ENCODE assay signal across 28 mouse cellular contexts in the genomic region with DNA sequence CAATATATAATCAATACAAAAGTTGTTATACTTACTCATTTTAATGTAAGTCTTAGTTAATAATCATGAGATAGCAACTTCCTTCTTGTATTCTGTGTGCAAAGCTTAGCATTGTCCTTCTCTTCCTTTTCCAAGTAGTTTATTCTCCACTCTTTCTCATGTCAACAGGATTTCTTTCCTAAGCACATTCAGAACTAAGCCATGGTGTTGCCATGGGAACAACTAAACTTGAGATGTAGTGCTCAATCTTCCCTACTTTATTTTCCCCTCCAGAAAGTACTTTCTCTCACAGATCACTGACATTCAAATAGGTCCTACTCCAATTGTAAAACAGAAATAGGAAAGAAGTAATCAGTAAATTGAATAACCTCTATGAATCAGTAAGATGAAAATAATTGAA.
DNase-seq lines count a peak whose midpoint lies in the region; ATAC-seq and TF ChIP-seq lines count a peak whose summit lies in the region.
"Had no signal": no experiment of that assay in that cellular context is flagged by ENCODE, and none has a peak within 500 bp of the region (broad histone marks: within the 10 kb centered on the region; RNA-seq: fewer than 3 reads in every experiment).

No protein-coding gene starts in this region.

- no peaks in the 10 kb centered on the region for H3K4me1 ChIP-seq in hindbrain, postnatal 0 days (ENCODE audit: insufficient read depth, low read length)
- H3K4me1 ChIP-seq in hindbrain, embryonic 11.5 days (replicated peaks; ENCODE audit: control insufficient read depth, insufficient read depth, low read length): no peaks in the 10 kb centered on the region
- no peaks in the 10 kb centered on the region for H3K4me1 ChIP-seq in midbrain, embryonic 15.5 days
- H3K4me1 ChIP-seq in midbrain, embryonic 10.5 days: no peaks in the 10 kb centered on the region
- no peaks in the 10 kb centered on the region for H3K4me1 ChIP-seq in midbrain, postnatal 0 days (ENCODE audit: insufficient read depth, low read length)
- H3K4me1 ChIP-seq: embryonic facial prominence, embryonic 10.5 days; embryonic facial prominence, embryonic 13.5 days; forebrain, embryonic 10.5 days; heart, embryonic 12.5 days; heart, embryonic 15.5 days; hindbrain, embryonic 10.5 days had no signal

- peak; percentile 5 for DNase-seq in embryo, embryonic 10.5 days (ENCODE audit: low spot score)
- DNase-seq in embryo, embryonic 10 days (ENCODE audit: low spot score): no peak
- peak; percentile 29 for DNase-seq in hindbrain, postnatal 0 days (ENCODE audit: low spot score)
- no peak for DNase-seq in hindbrain, embryonic 11.5 days (ENCODE audit: low spot score)
- no peak for DNase-seq in midbrain, embryonic 10.5 days (ENCODE audit: low spot score)
- peak; percentile 10 for DNase-seq in midbrain, postnatal 0 days (ENCODE audit: low spot score)
- no peak for DNase-seq in kidney, adult 9 months
- DNase-seq: adrenal gland, postnatal 10 days; adrenal gland, postnatal 36 days; cerebellum, adult 18-20 months; cerebellum, adult 9-10 months; cerebellum, postnatal 14 days; embryo, embryonic 11 days; gastrocnemius, adult 2 months; gastrocnemius, postnatal 25 days; heart, adult 18-20 months; heart, postnatal 10 days; heart, postnatal 36 days had no signal

- no peak overlapping the region for H3K4me2 ChIP-seq in hindbrain, postnatal 0 days (ENCODE audit: low read depth, low read length)
- H3K4me2 ChIP-seq in hindbrain, embryonic 11.5 days (replicated peaks; ENCODE audit: low read depth, low read length): no peak overlapping the region
- H3K4me2 ChIP-seq in midbrain, embryonic 15.5 days: no peak overlapping the region
- no peak overlapping the region for H3K4me2 ChIP-seq in midbrain, postnatal 0 days (ENCODE audit: low read depth, low read length, poor library complexity, severe bottlenecking)
- H3K4me2 ChIP-seq: embryonic facial prominence, embryonic 13.5 days; heart, embryonic 12.5 days; heart, embryonic 15.5 days; hindbrain, embryonic 14.5 days had no signal

- H3K9me3 ChIP-seq in hindbrain, postnatal 0 days (ENCODE audit: low read length): no peaks in the 10 kb centered on the region
- no peaks in the 10 kb centered on the region for H3K9me3 ChIP-seq in hindbrain, embryonic 11.5 days (ENCODE audit: control insufficient read depth, low read length)
- no peaks in the 10 kb centered on the region for H3K9me3 ChIP-seq in midbrain, embryonic 15.5 days
- H3K9me3 ChIP-seq in midbrain, embryonic 10.5 days (replicated peaks): no peaks in the 10 kb centered on the region
- no peaks in the 10 kb centered on the region for H3K9me3 ChIP-seq in midbrain, postnatal 0 days (ENCODE audit: low read length)
- H3K9me3 ChIP-seq: embryonic facial prominence, embryonic 10.5 days; embryonic facial prominence, embryonic 13.5 days; forebrain, embryonic 10.5 days; heart, embryonic 12.5 days; heart, embryonic 15.5 days; hindbrain, embryonic 10.5 days had no signal

- TF ChIP-seq CTCF in hindbrain, postnatal 0 days (IDR thresholded peaks at IDR 0.05; ENCODE audit: low read depth): no peak
- no peak for TF ChIP-seq CTCF in midbrain, postnatal 0 days (IDR thresholded peaks at IDR 0.05)

- no peak overlapping the region for H3K9ac ChIP-seq in hindbrain, postnatal 0 days (replicated peaks; ENCODE audit: low read length)
- H3K9ac ChIP-seq in hindbrain, embryonic 11.5 days (ENCODE audit: low read depth, low read length): no peak overlapping the region
- H3K9ac ChIP-seq in midbrain, embryonic 15.5 days: no peak overlapping the region
- no peak overlapping the region for H3K9ac ChIP-seq in midbrain, postnatal 0 days (replicated peaks; ENCODE audit: low read length, poor library complexity, severe bottlenecking)
- H3K9ac ChIP-seq: embryonic facial prominence, embryonic 13.5 days; heart, embryonic 12.5 days; heart, embryonic 15.5 days; hindbrain, embryonic 14.5 days had no signal

- no peak overlapping the region for H3K4me3 ChIP-seq in hindbrain, postnatal 0 days (ENCODE audit: low read length)
- no peak overlapping the region for H3K4me3 ChIP-seq in hindbrain, embryonic 11.5 days (ENCODE audit: low read depth, low read length)
- no peak overlapping the region for H3K4me3 ChIP-seq in midbrain, embryonic 15.5 days
- H3K4me3 ChIP-seq in midbrain, embryonic 10.5 days: no peak overlapping the region
- no peak overlapping the region for H3K4me3 ChIP-seq in midbrain, postnatal 0 days (ENCODE audit: low read depth, low read length)
- H3K4me3 ChIP-seq: embryonic facial prominence, embryonic 10.5 days; embryonic facial prominence, embryonic 13.5 days; forebrain, embryonic 10.5 days; gastrocnemius, adult 2 months; heart, embryonic 12.5 days; heart, embryonic 15.5 days; hindbrain, embryonic 10.5 days had no signal

- no peaks in the 10 kb centered on the region for H3K36me3 ChIP-seq in hindbrain, postnatal 0 days (ENCODE audit: insufficient read depth, low read length)
- H3K36me3 ChIP-seq in hindbrain, embryonic 11.5 days (ENCODE audit: control insufficient read depth, insufficient read depth, low read length): no peaks in the 10 kb centered on the region
- H3K36me3 ChIP-seq in midbrain, embryonic 15.5 days (replicated peaks): no peaks in the 10 kb centered on the region
- no peaks in the 10 kb centered on the region for H3K36me3 ChIP-seq in midbrain, embryonic 10.5 days
- no peaks in the 10 kb centered on the region for H3K36me3 ChIP-seq in midbrain, postnatal 0 days (ENCODE audit: insufficient read depth, low read length)
- H3K36me3 ChIP-seq: embryonic facial prominence, embryonic 10.5 days; embryonic facial prominence, embryonic 13.5 days; forebrain, embryonic 10.5 days; heart, embryonic 12.5 days; heart, embryonic 15.5 days; hindbrain, embryonic 10.5 days had no signal

- H3K27me3 ChIP-seq in hindbrain, postnatal 0 days (ENCODE audit: insufficient read depth, low read length): no peaks in the 10 kb centered on the region
- H3K27me3 ChIP-seq in hindbrain, embryonic 11.5 days (ENCODE audit: control insufficient read depth, insufficient read depth, low read length): no peaks in the 10 kb centered on the region
- H3K27me3 ChIP-seq in midbrain, embryonic 15.5 days (replicated peaks): no peaks in the 10 kb centered on the region
- H3K27me3 ChIP-seq in midbrain, embryonic 10.5 days (ENCODE audit: low read depth, poor library complexity, severe bottlenecking): no peaks in the 10 kb centered on the region
- no peaks in the 10 kb centered on the region for H3K27me3 ChIP-seq in midbrain, postnatal 0 days (ENCODE audit: insufficient read depth, low read length)
- H3K27me3 ChIP-seq: embryonic facial prominence, embryonic 13.5 days; heart, embryonic 12.5 days; heart, embryonic 15.5 days had no signal

- no peak for ATAC-seq in hindbrain, postnatal 0 days
- no peak for ATAC-seq in hindbrain, embryonic 11.5 days (ENCODE audit: low FRiP score)
- ATAC-seq in midbrain, embryonic 15.5 days (replicated peaks): 0 out of 2 replicates have a peak, but pooled peaks have one; percentile 30
- 0 out of 2 replicates have a peak, but pooled peaks have one; percentile 20 for ATAC-seq in midbrain, postnatal 0 days (ENCODE audit: low FRiP score)
- ATAC-seq: forebrain, embryonic 16.5 days; intestine, postnatal 0 days had no signal

- no peak overlapping the region for H3K27ac ChIP-seq in hindbrain, postnatal 0 days
- H3K27ac ChIP-seq in hindbrain, embryonic 11.5 days (ENCODE audit: low read depth, low read length): no peak overlapping the region
- H3K27ac ChIP-seq in midbrain, embryonic 15.5 days: no peak overlapping the region
- no peak overlapping the region for H3K27ac ChIP-seq in midbrain, embryonic 10.5 days (replicated peaks)
- no peak overlapping the region for H3K27ac ChIP-seq in midbrain, postnatal 0 days (ENCODE audit: low read depth, low read length)
- H3K27ac ChIP-seq: embryonic facial prominence, embryonic 10.5 days; embryonic facial prominence, embryonic 13.5 days; forebrain, embryonic 10.5 days; gastrocnemius, adult 2 months; heart, embryonic 15.5 days; hindbrain, embryonic 10.5 days; hindbrain, embryonic 14.5 days had no signal

Comparison
In these comparisons a context has a peak if more than half of its experiments do, and no peak if none do; other contexts are left out.
1. DNase-seq: peak in embryo, embryonic 10.5 days (single experiment), hindbrain, postnatal 0 days (single experiment) and midbrain, postnatal 0 days (single experiment); none in embryo, embryonic 10 days (single experiment), hindbrain, embryonic 11.5 days (single experiment), midbrain, embryonic 10.5 days (single experiment) and kidney, adult 9 months (single experiment).
2. ATAC-seq: peak in midbrain, embryonic 15.5 days (single experiment) and midbrain, postnatal 0 days (single experiment); none in hindbrain, postnatal 0 days (single experiment) and hindbrain, embryonic 11.5 days (single experiment).